Mouse (Mus musculus) liver, adult 2 months (tissue): Measurements from ENCODE around the gene Wnt6.

Source experiments
- CTCF ChIP-seq: fragments of 200-500 bp; IDR thresholded peaks from 2 replicates; pipeline ENCODE4 v1.5.1; 2011; ENCODE audit warnings: low read depth, low read length, control low read depth
- POLR2A ChIP-seq: fragments of 200-500 bp; IDR thresholded peaks from 2 replicates; pipeline ENCODE4 v1.6.1; 2011; ENCODE audit warnings: low read length, control low read depth; ENCODE audit not compliant: insufficient read depth; ENCODE audit errors: extremely low read depth

DNA sequence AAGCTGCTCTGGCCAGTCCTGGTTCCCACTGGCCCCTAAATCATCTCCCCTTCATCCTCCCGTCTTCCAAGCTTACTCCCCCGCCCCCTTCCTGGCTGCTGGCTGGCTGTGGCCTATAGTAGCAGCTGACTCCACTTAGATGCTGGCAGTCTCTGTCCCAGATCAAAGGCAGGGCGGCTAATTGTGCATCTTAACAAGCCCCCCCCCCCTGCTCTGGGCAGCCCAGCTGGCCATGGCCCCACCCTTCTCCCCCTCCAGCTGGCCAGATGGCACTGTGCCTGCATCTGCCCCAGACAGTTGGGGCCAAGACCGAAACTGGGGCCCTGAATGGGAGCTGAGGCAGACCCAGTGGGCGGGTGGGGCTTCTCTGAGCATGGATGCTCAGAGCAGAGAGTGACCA, 25.8 kb downstream of the Wnt6 start:
- TF ChIP-seq POLR2A (no peak), CTCF (no peak)
